Mouse (Mus musculus) MEL-GATA-1-ER (cell line): ENCODE results near the gene Gatad1.
"Not testable (repeated sequence)": the region's sequence is repeated elsewhere in the genome, so short reads cannot be mapped to it uniquely, and the experiment has no call there.

Experiments used
- DNase-seq: peaks from one replicate; pipeline ENCODE4 v3.0.0-alpha.2; 2012; ENCODE audit warnings: low read depth; ENCODE audit errors: extremely low read depth

Gene Gatad1

GRCm38 (mm10) chr5:3657085-3657484 lies at the start of gene Gatad1:
TSS of gene Gatad1 (minus strand) at chr5:3657185.
- no peak for DNase-seq

- no peak for DNase-seq
Observed at GRCm38 (mm10) chr5:3702180-3702579, 45.2 kb upstream of the Gatad1 start.

- no peak for DNase-seq
Observed at GRCm38 (mm10) chr5:3700025-3700424, 43.0 kb upstream of the Gatad1 start.

GRCm38 (mm10) chr5:3696031-3696430 lies 39.0 kb upstream of the Gatad1 start:
- DNase-seq: peak; percentile 56

GRCm38 (mm10) chr5:3695191-3695590 lies 38.2 kb upstream of the Gatad1 start:
- no peak for DNase-seq

GRCm38 (mm10) chr5:3692956-3693355 lies 36.0 kb upstream of the Gatad1 start:
- no peak for DNase-seq

GRCm38 (mm10) chr5:3691283-3691682 lies 34.3 kb upstream of the Gatad1 start:
- no peak for DNase-seq

- no peak for DNase-seq
Observed at GRCm38 (mm10) chr5:3688298-3688697, 31.3 kb upstream of the Gatad1 start.

- DNase-seq: peak; percentile 80
Observed at GRCm38 (mm10) chr5:3669938-3670554, 13.1 kb upstream of the Gatad1 start.

GRCm38 (mm10) chr5:3666585-3666984 lies 9.6 kb upstream of the Gatad1 start:
- no peak for DNase-seq

- no peak for DNase-seq
Observed at GRCm38 (mm10) chr5:3665225-3665624, 8.2 kb upstream of the Gatad1 start.

GRCm38 (mm10) chr5:3653801-3654200 lies 3.2 kb downstream of the Gatad1 start:
- no peak for DNase-seq

- not testable (repeated sequence) for DNase-seq
Observed at GRCm38 (mm10) chr5:3652903-3653575, 3.9 kb downstream of the Gatad1 start.

- DNase-seq: no peak
Observed at GRCm38 (mm10) chr5:3651621-3652020, 5.4 kb downstream of the Gatad1 start.

GRCm38 (mm10) chr5:3650881-3651280 lies 6.1 kb downstream of the Gatad1 start, which contains the start of gene Tmbim7:
TSS of gene Tmbim7 (plus strand) at chr5:3651181.
- no peak for DNase-seq

- no peak for DNase-seq
Observed at GRCm38 (mm10) chr5:3648849-3649210, 8.2 kb downstream of the Gatad1 start.

GRCm38 (mm10) chr5:3648206-3648848 lies 8.7 kb downstream of the Gatad1 start:
- DNase-seq: no peak

GRCm38 (mm10) chr5:3647708-3648121 lies 9.3 kb downstream of the Gatad1 start:
- peak; percentile 76 for DNase-seq

GRCm38 (mm10) chr5:3646991-3647707 lies 9.8 kb downstream of the Gatad1 start:
- DNase-seq: peak; percentile 62

GRCm38 (mm10) chr5:3646539-3646938 lies 10.4 kb downstream of the Gatad1 start:
- DNase-seq: no peak

- DNase-seq: no peak
Observed at GRCm38 (mm10) chr5:3645326-3645725, 11.7 kb downstream of the Gatad1 start.

- no peak for DNase-seq
Observed at GRCm38 (mm10) chr5:3644621-3645020, 12.4 kb downstream of the Gatad1 start.
